Mouse (Mus musculus): ENCODE results near the gene Pax3.

DNA sequence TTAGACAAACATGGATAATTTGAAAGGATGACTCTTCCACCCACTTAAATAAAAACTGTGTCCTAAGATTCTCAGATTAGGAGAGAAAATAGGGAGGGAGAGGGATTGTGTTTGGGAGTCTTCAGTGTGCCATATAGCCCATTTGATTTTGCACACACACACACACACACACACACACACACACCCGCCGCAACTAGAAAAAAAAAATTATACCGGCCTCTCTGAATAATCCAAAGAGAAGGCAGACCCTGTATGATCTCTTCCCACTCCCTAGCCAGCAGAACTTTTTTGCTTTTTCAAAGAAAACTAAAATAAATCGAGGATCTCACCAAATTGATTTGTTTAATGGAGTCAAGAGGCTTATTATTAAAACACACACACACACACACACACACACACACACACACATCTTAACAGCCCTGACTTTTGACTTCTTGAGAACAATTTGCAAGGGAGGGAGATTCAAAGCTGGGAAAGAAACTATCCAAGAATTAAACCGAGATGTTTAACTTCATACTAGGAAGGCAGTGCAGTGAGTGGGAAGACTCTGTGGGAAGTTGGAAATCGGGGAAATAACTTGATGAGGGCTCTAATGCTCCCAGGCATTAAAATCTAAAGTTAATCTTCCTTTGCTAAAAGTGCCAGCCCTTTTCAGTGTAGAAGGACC is 2.4 kb downstream of the Pax3 start:
- no peak for TF ChIP-seq CTCF (IDR thresholded peaks at IDR 0.05; ENCODE audit: control insufficient read depth, insufficient read depth, low read length)
- no peak for TF ChIP-seq POLR2A (IDR thresholded peaks at IDR 0.05; ENCODE audit: borderline replicate concordance, control insufficient read depth, low read depth, low read length)

Data from bone marrow, adult 2 months (tissue).